Mouse (Mus musculus) embryonic fibroblast, embryonic 13.5 days (primary cell): ENCODE measurements at regions not wholly inside any gene's neighbourhood (a gene's known extent, or its start where the extent isn't known, plus 50 kb on each side); places are given as distances from the start of the nearest gene placed in this dataset.

Experiments used
- CTCF ChIP-seq: IDR thresholded peaks from 2 replicates; pipeline ENCODE4 v1.5.1; 2011; ENCODE audit warnings: mild to moderate bottlenecking, control low read depth, low read length, moderate library complexity, borderline replicate concordance; ENCODE audit not compliant: insufficient read depth
- POLR2A ChIP-seq: IDR thresholded peaks from 2 replicates; pipeline ENCODE4 v1.6.1; 2011; ENCODE audit warnings: low read depth, mild to moderate bottlenecking, control low read depth, low read length, moderate library complexity

DNA sequence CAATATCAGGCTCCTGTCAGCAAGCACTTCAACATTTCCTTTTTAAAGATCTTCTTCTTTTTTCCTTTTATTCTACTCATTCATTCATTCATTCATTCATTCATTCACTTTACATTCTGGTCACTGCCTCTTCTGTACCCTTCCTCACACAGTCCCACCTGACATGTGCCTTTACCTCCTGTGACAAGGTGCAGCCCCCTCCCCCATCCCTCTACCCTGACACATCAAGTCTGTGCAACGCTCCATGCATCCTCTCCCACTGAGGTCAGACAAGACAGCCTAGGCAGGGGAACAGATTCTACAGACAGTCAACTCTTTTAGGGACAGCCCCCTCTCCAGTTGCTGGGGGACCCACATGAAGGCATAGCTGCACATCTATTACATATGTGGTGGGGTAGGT lies 380.5 kb downstream of the Tmem161b start:
- TF ChIP-seq CTCF (no peak), POLR2A (no peak)
